Mouse (Mus musculus) heart, postnatal 36 days (tissue): Measurements from ENCODE around the gene Adgrl1. TPM values are rescaled to one million over a fixed set of nuclear protein-coding genes. Genes with fewer than 3 reads are reported as not detected.

Source experiments
- DNase-seq, 2 experiments: peaks; one replicate each; pipeline ENCODE4 v3.0.0; 2021 to 2022
- intact Hi-C: fragments of 180-260 bp; cut with DNase I; formaldehyde crosslinking; loops from one replicate; pipeline ENCODE4 v1.15.1; 2025
- total RNA-seq, 2 experiments: library from RNA; stranded (reverse); gene quantifications; 2 replicates each; pipeline ENCODE4 v1.2.3; 2021

The Adgrl1 gene
- total RNA-seq, 2 experiments from 2014 or later: 13.9 to 15.0 TPM

GRCm38 (mm10) chr8:83941066-83941677 is 41.3 kb downstream of the Adgrl1 start:
- no peak for DNase-seq
- intact Hi-C loops: no loop called here

- no peak for DNase-seq
- intact Hi-C loops: no loop called here
Observed at GRCm38 (mm10) chr8:83942446-83942845, 42.5 kb downstream of the Adgrl1 start.

- intact Hi-C loops: no loop called here
- no peak for DNase-seq
Observed at GRCm38 (mm10) chr8:83945540-83945939, 45.6 kb downstream of the Adgrl1 start.

- intact Hi-C loops: loop anchor here (2.0 to 5.0 kb wide), 4 partner anchors 43 to 297 kb away; partner anchors contain the start of gene Samd1
- no peak for DNase-seq
Observed at GRCm38 (mm10) chr8:83954749-83955105, 54.8 kb downstream of the Adgrl1 start.

- intact Hi-C loops: loop anchor here (2.0 to 5.0 kb wide), 3 partner anchors 42 to 298 kb away; partner anchors contain the start of gene Samd1
- DNase-seq: peak; percentile 92 to 94
Observed at GRCm38 (mm10) chr8:83955106-83955957, 55.4 kb downstream of the Adgrl1 start, which contains the start of the genes Gm10644 and Asf1b. Gene Gm10644 (minus strand): TSS chr8:83955205. Gene Asf1b (plus strand): TSS chr8:83955507.

GRCm38 (mm10) chr8:83955958-83956218 is 56.0 kb downstream of the Adgrl1 start:
- no peak for DNase-seq
- intact Hi-C loops: loop anchor here (2.0 to 5.0 kb wide), 4 partner anchors 41 to 299 kb away; partner anchors contain the start of gene Samd1

GRCm38 (mm10) chr8:83956789-83957188 is 56.9 kb downstream of the Adgrl1 start:
- no peak for DNase-seq
- intact Hi-C loops: loop anchor here (2.0 to 5.0 kb wide), 3 partner anchors 41 to 299 kb away; partner anchors contain the start of gene Samd1

- intact Hi-C loops: no loop called here
Observed at GRCm38 (mm10) chr8:83964015-83964765, 64.3 kb downstream of the Adgrl1 start.

GRCm38 (mm10) chr8:83967701-83968100 is 67.8 kb downstream of the Adgrl1 start:
- no peak for DNase-seq
- intact Hi-C loops: no loop called here

More at GRCm38 (mm10) chr8:83964015-83964765, 64.3 kb downstream of the Adgrl1 start:
- DNase-seq: peak in 1 of 2 experiments; percentile 56

GRCm38 (mm10) chr8:83971121-83971520 is 71.2 kb downstream of the Adgrl1 start:
- intact Hi-C loops: no loop called here
- DNase-seq: no peak

GRCm38 (mm10) chr8:83971661-83972060 is 71.8 kb downstream of the Adgrl1 start:
- intact Hi-C loops: no loop called here
- DNase-seq: no peak

GRCm38 (mm10) chr8:83972150-83973120 is 72.5 kb downstream of the Adgrl1 start, which contains the start of gene Prkaca:
Gene Prkaca (plus strand): TSS chr8:83972993.
- intact Hi-C loops: no loop called here
- DNase-seq: peak; percentile 95

- intact Hi-C loops: no loop called here
- DNase-seq: no peak
Observed at GRCm38 (mm10) chr8:83973161-83974031, 73.5 kb downstream of the Adgrl1 start.

- DNase-seq: no peak
- intact Hi-C loops: no loop called here
Observed at GRCm38 (mm10) chr8:83974521-83974920, 74.6 kb downstream of the Adgrl1 start.

GRCm38 (mm10) chr8:83976101-83976630 is 76.3 kb downstream of the Adgrl1 start:
- intact Hi-C loops: no loop called here
- no peak for DNase-seq

- intact Hi-C loops: no loop called here
- DNase-seq: no peak
Observed at GRCm38 (mm10) chr8:83976779-83977350, 77.0 kb downstream of the Adgrl1 start.

- intact Hi-C loops: no loop called here
- peak; percentile 37 to 43 for DNase-seq
Observed at GRCm38 (mm10) chr8:83977646-83978045, 77.7 kb downstream of the Adgrl1 start.

- intact Hi-C loops: no loop called here
- DNase-seq: no peak
Observed at GRCm38 (mm10) chr8:83978200-83978599, 78.3 kb downstream of the Adgrl1 start.
